Mouse (Mus musculus) hindbrain, embryonic 12.5 days (tissue): ENCODE measurements at regions not wholly inside any gene's neighbourhood (a gene's known extent, or its start where the extent isn't known, plus 50 kb on each side); places are given as distances from the start of the nearest gene placed in this dataset.
A peak's percentile ranks its signal among the peaks of the same experiment; 100 is the strongest.

Experiments
- ATAC-seq: fragments of 200-750 bp; cut with Nextera tagmentation; 2 replicates; pipeline ENCODE4 v1.8.0; 2017; ENCODE audit warnings: moderate TSS enrichment; ENCODE audit not compliant: low FRiP score
- H3K27ac ChIP-seq: fragments of 300-500 bp; sonication (generic); 2 replicates; pipeline ENCODE4 v1.5.1; 2016; ENCODE audit warnings: mild to moderate bottlenecking
- H3K27me3 ChIP-seq: fragments of 300-500 bp; sonication (generic); 2 replicates; pipeline ENCODE4 v1.6.1; 2016; ENCODE audit warnings: mild to moderate bottlenecking
- H3K36me3 ChIP-seq: fragments of 300-500 bp; sonication (generic); 2 replicates; pipeline ENCODE4 v1.6.1; 2016; ENCODE audit warnings: mild to moderate bottlenecking
- H3K4me1 ChIP-seq: fragments of 300-500 bp; sonication (generic); 2 replicates; pipeline ENCODE4 v1.6.1; 2016
- H3K4me2 ChIP-seq: fragments of 300-500 bp; sonication (generic); replicated peaks from 2 replicates; pipeline ENCODE4 v1.6.1; 2016; ENCODE audit warnings: mild to moderate bottlenecking
- H3K4me3 ChIP-seq: fragments of 300-500 bp; sonication (generic); 2 replicates; pipeline ENCODE4 v1.5.1; 2016; ENCODE audit warnings: mild to moderate bottlenecking
- H3K9ac ChIP-seq: fragments of 300-500 bp; sonication (generic); 2 replicates; pipeline ENCODE4 v1.6.1; 2016; ENCODE audit warnings: mild to moderate bottlenecking, moderate library complexity
- H3K9me3 ChIP-seq: fragments of 300-500 bp; sonication (generic); replicated peaks from 2 replicates; pipeline ENCODE4 v1.6.1; 2016; ENCODE audit warnings: mild to moderate bottlenecking
- WGBS: fragments of 180-500 bp; shearing (Covaris S2); methylation state at CpG from one replicate; pipeline ENCODE4 v1.1.7; 2016; 5-methylcytosine and 5-hydroxymethylcytosine counted together

GRCm38 (mm10) chr5:111644788-111645187 lies 88.9 kb upstream of the Gm26897 start:
- WGBS, result 65% methylated on average over 4 of the region's 4 CpGs
- no peaks in the 10 kb centered on the region for H3K9me3 ChIP-seq
- no peaks in the 10 kb centered on the region for H3K36me3 ChIP-seq
- no peak overlapping the region for H3K27ac ChIP-seq
- ATAC-seq, result no peak
- no peak overlapping the region for H3K4me3 ChIP-seq
- no peak overlapping the region for H3K9ac ChIP-seq
- H3K4me1 ChIP-seq, result peaks cover 34% of the 10 kb centered on the region
- H3K27me3 ChIP-seq, result no peaks in the 10 kb centered on the region
- H3K4me2 ChIP-seq, result no peak overlapping the region

- Histone ChIP-seq H3K4me1 (peaks cover 33% of the 10 kb centered on the region), H3K9me3 (no peaks in the 10 kb centered on the region), H3K4me3 (no peak overlapping the region), H3K9ac (no peak overlapping the region), H3K4me2 (no peak overlapping the region), H3K36me3 (no peaks in the 10 kb centered on the region), H3K27ac (no peak overlapping the region), H3K27me3 (no peaks in the 10 kb centered on the region)
- ATAC-seq, result no peak
- WGBS, result 86% methylated on average over 6 of the region's 6 CpGs
These were observed 86.0 kb upstream of the Gm26897 start for GRCm38 (mm10) chr5:111647686-111648200.

- WGBS, result 36% methylated on average over 7 of the region's 7 CpGs
- no peak overlapping the region for H3K4me3 ChIP-seq
- no peaks in the 10 kb centered on the region for H3K36me3 ChIP-seq
- no peak overlapping the region for H3K4me2 ChIP-seq
- peaks cover 35% of the 10 kb centered on the region for H3K4me1 ChIP-seq
- H3K27ac ChIP-seq, result peak overlapping the region; percentile 46; the same call in 1 of the 2 replicates
- H3K27me3 ChIP-seq, result no peaks in the 10 kb centered on the region
- no peak overlapping the region for H3K9ac ChIP-seq
- H3K9me3 ChIP-seq, result no peaks in the 10 kb centered on the region
- ATAC-seq, result 0 out of 2 replicates have a peak, but pooled peaks have one; percentile 18
These were observed 85.2 kb upstream of the Gm26897 start for GRCm38 (mm10) chr5:111648481-111648880.

- H3K27me3 ChIP-seq, result no peaks in the 10 kb centered on the region
- WGBS, result 9% methylated on average over 10 of the region's 10 CpGs
- ATAC-seq, result peak; percentile 71
- H3K9me3 ChIP-seq, result no peaks in the 10 kb centered on the region
- H3K4me1 ChIP-seq, result peaks cover 35% of the 10 kb centered on the region
- H3K9ac ChIP-seq, result no peak overlapping the region
- H3K4me3 ChIP-seq, result no peak overlapping the region
- H3K4me2 ChIP-seq, result no peak overlapping the region; the same call in 1 of the 2 replicates
- no peak overlapping the region for H3K27ac ChIP-seq
- H3K36me3 ChIP-seq, result no peaks in the 10 kb centered on the region
These were observed 84.7 kb upstream of the Gm26897 start for GRCm38 (mm10) chr5:111649012-111649411.

GRCm38 (mm10) chr5:111652472-111652871 lies 81.3 kb upstream of the Gm26897 start:
- peak overlapping the region; percentile 1; the same call in 1 of the 2 replicates for H3K27ac ChIP-seq
- WGBS, result 23% methylated on average over 2 of the region's 2 CpGs
- ATAC-seq, result no peak

GRCm38 (mm10) chr5:111656436-111656835 lies 77.3 kb upstream of the Gm26897 start:
- no peak for ATAC-seq
- Histone ChIP-seq H3K9ac (no peak overlapping the region), H3K27ac (no peak overlapping the region), H3K4me2 (no peak overlapping the region), H3K4me3 (no peak overlapping the region), H3K27me3 (no peaks in the 10 kb centered on the region), H3K4me1 (peaks cover 38% of the 10 kb centered on the region), H3K9me3 (peaks cover 8% of the 10 kb centered on the region; the same call in 1 of the 2 replicates), H3K36me3 (no peaks in the 10 kb centered on the region)
- WGBS, result 78% methylated on average over 2 of the region's 2 CpGs

More at GRCm38 (mm10) chr5:111652472-111652871, 81.3 kb upstream of the Gm26897 start:
- peaks cover 8% of the 10 kb centered on the region; the same call in 1 of the 2 replicates for H3K9me3 ChIP-seq
- no peaks in the 10 kb centered on the region for H3K27me3 ChIP-seq
- H3K36me3 ChIP-seq, result no peaks in the 10 kb centered on the region
- no peak overlapping the region for H3K4me3 ChIP-seq
- no peak overlapping the region for H3K9ac ChIP-seq
- no peak overlapping the region for H3K4me2 ChIP-seq
- H3K4me1 ChIP-seq, result peaks cover 35% of the 10 kb centered on the region

- ATAC-seq, result no peak
- WGBS, result 87% methylated on average over 3 of the region's 3 CpGs
- no peak overlapping the region for H3K4me2 ChIP-seq
- H3K27ac ChIP-seq, result no peak overlapping the region
- peaks cover 34% of the 10 kb centered on the region for H3K4me1 ChIP-seq
- no peaks in the 10 kb centered on the region for H3K36me3 ChIP-seq
- peaks cover 8% of the 10 kb centered on the region; the same call in 1 of the 2 replicates for H3K9me3 ChIP-seq
- H3K9ac ChIP-seq, result no peak overlapping the region
- peaks cover 2% of the 10 kb centered on the region; the same call in 1 of the 2 replicates for H3K27me3 ChIP-seq
- no peak overlapping the region for H3K4me3 ChIP-seq
These were observed 75.8 kb upstream of the Gm26897 start for GRCm38 (mm10) chr5:111657759-111658429.

- ATAC-seq, result no peak
- Histone ChIP-seq H3K36me3 (no peaks in the 10 kb centered on the region), H3K4me1 (peaks cover 42% of the 10 kb centered on the region)
These were observed 74.5 kb upstream of the Gm26897 start for GRCm38 (mm10) chr5:111659229-111659628.

GRCm38 (mm10) chr5:111660447-111660846 lies 73.3 kb upstream of the Gm26897 start:
- 38% methylated on average over 10 of the region's 10 CpGs for WGBS
- ATAC-seq, result peak; percentile 89

More at GRCm38 (mm10) chr5:111659229-111659628, 74.5 kb upstream of the Gm26897 start:
- Histone ChIP-seq H3K27ac (peak overlapping the region; percentile 86; the same call in 1 of the 2 replicates), H3K27me3 (peaks cover 5% of the 10 kb centered on the region; the same call in 1 of the 2 replicates), H3K4me2 (no peak overlapping the region), H3K9ac (no peak overlapping the region), H3K9me3 (peaks cover 8% of the 10 kb centered on the region; the same call in 1 of the 2 replicates), H3K4me3 (no peak overlapping the region)
- WGBS, result 89% methylated on average over 3 of the region's 3 CpGs

GRCm38 (mm10) chr5:111660968-111661367 lies 72.8 kb upstream of the Gm26897 start:
- H3K27me3 ChIP-seq, result peaks cover 8% of the 10 kb centered on the region; the same call in 1 of the 2 replicates
- H3K9ac ChIP-seq, result no peak overlapping the region
- H3K27ac ChIP-seq, result peak overlapping the region; percentile 86
- WGBS, result 33% methylated on average over 5 of the region's 6 CpGs
- peak overlapping the region; percentile 19; the same call in 1 of the 2 replicates for H3K4me2 ChIP-seq
- ATAC-seq, result peak; percentile 42; the same call in 1 of the 2 replicates
- no peak overlapping the region for H3K4me3 ChIP-seq
- H3K36me3 ChIP-seq, result no peaks in the 10 kb centered on the region
- peaks cover 8% of the 10 kb centered on the region; the same call in 1 of the 2 replicates for H3K9me3 ChIP-seq
- H3K4me1 ChIP-seq, result peaks cover 55% of the 10 kb centered on the region

More at GRCm38 (mm10) chr5:111660447-111660846, 73.3 kb upstream of the Gm26897 start:
- H3K4me3 ChIP-seq, result no peak overlapping the region
- H3K27me3 ChIP-seq, result peaks cover 8% of the 10 kb centered on the region; the same call in 1 of the 2 replicates
- H3K4me2 ChIP-seq, result peak overlapping the region; percentile 19; the same call in 1 of the 2 replicates
- H3K36me3 ChIP-seq, result no peaks in the 10 kb centered on the region
- H3K27ac ChIP-seq, result peak overlapping the region; percentile 86
- H3K4me1 ChIP-seq, result peaks cover 52% of the 10 kb centered on the region
- no peak overlapping the region for H3K9ac ChIP-seq
- H3K9me3 ChIP-seq, result peaks cover 8% of the 10 kb centered on the region; the same call in 1 of the 2 replicates

- H3K36me3 ChIP-seq, result no peaks in the 10 kb centered on the region
- H3K4me2 ChIP-seq, result no peak overlapping the region
- H3K27ac ChIP-seq, result peak overlapping the region; percentile 86
- 45% methylated on average over 12 of the region's 12 CpGs for WGBS
- ATAC-seq, result no peak
- H3K9ac ChIP-seq, result no peak overlapping the region
- no peaks in the 10 kb centered on the region for H3K9me3 ChIP-seq
- no peak overlapping the region for H3K4me3 ChIP-seq
- peaks cover 56% of the 10 kb centered on the region for H3K4me1 ChIP-seq
- peaks cover 8% of the 10 kb centered on the region; the same call in 1 of the 2 replicates for H3K27me3 ChIP-seq
These were observed 71.8 kb upstream of the Gm26897 start for GRCm38 (mm10) chr5:111661971-111662370.

GRCm38 (mm10) chr5:111663831-111664230 lies 69.9 kb upstream of the Gm26897 start:
- Histone ChIP-seq H3K9me3 (peaks cover 10% of the 10 kb centered on the region), H3K4me1 (peaks cover 50% of the 10 kb centered on the region), H3K4me2 (no peak overlapping the region), H3K4me3 (no peak overlapping the region), H3K36me3 (no peaks in the 10 kb centered on the region), H3K27ac (no peak overlapping the region), H3K27me3 (peaks cover 8% of the 10 kb centered on the region; the same call in 1 of the 2 replicates), H3K9ac (no peak overlapping the region)
- WGBS, result 74% methylated on average over 7 of the region's 7 CpGs
- no peak for ATAC-seq
